Mouse (Mus musculus): ENCODE results near the gene Ccm2l.

DNA sequence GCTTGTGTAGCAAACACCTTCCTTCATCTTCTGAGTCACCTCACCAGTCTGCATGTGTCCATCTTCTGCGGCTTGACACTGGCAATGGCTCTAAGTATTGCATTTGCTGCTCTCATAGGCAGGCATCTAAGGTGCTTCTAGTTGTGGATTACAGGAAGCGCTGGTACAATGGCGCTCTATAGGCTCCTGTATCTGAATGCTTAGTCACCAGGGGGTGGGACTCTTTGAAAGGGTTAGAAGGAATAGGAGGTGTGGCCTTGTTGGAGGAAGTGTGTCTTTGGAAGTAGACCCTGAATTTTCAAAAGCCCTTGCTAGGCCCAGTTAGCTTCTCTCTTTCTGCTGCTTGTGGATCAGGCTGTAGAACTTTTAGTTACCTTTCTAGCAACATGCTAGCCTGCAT, 44.6 kb upstream of the Ccm2l start:
- TF ChIP-seq CTCF (IDR thresholded peaks at IDR 0.05) = no peak
- TF ChIP-seq EP300 (IDR thresholded peaks at IDR 0.05) = no peak

Measured in lung, postnatal 0 days (tissue).